Mouse (Mus musculus) CH12.LX (cell line): ENCODE measurements around the gene Gm43518. TPM values are rescaled to one million over a fixed set of nuclear protein-coding genes. Genes with fewer than 3 reads are reported as not detected.

Experiments
- DNase-seq: peaks from one replicate; pipeline ENCODE4 v3.0.0-alpha.2; 2013; ENCODE audit errors: extremely low read depth
- H3K27ac ChIP-seq: 2 replicates; pipeline ENCODE4 v1.5.1; 2012; ENCODE audit warnings: low read depth, mild to moderate bottlenecking, control low read depth, moderate library complexity; ENCODE audit not compliant: insufficient read depth
- H3K27me3 ChIP-seq: replicated peaks from 2 replicates; pipeline ENCODE3; 2012; ENCODE audit warnings: inconsistent platforms
- H3K36me3 ChIP-seq, 2 experiments: replicated peaks in 1 of 2; 2 replicates each; pipeline versions ENCODE3 to v1.6.1; 2012; ENCODE audit warnings: inconsistent platforms in 1 of 2, low read length in 1 of 2, mild to moderate bottlenecking in 1 of 2, mixed read lengths in 1 of 2, moderate library complexity in 1 of 2; ENCODE audit not compliant: control insufficient read depth in 1 of 2, insufficient read depth in 1 of 2
- H3K4me1 ChIP-seq, 2 experiments: 2 replicates each; pipeline ENCODE4 v1.6.1; 2012; ENCODE audit warnings: inconsistent platforms in 1 of 2, moderate library complexity in 1 of 2; ENCODE audit not compliant: insufficient read depth in 2 of 2, control insufficient read depth in 1 of 2
- H3K4me2 ChIP-seq: 2 replicates; pipeline ENCODE4 v1.6.1; 2012; ENCODE audit warnings: low read depth, mild to moderate bottlenecking, control low read depth; ENCODE audit not compliant: poor library complexity, insufficient read depth, severe bottlenecking
- H3K4me3 ChIP-seq, 3 experiments: fragments of 150-350 bp in 1 of 3; sonication (generic) in 1 of 3; replicated peaks in 1 of 3; 2 replicates each; pipeline versions ENCODE3 to v1.5.1; 2011 to 2012; ENCODE audit warnings: low read depth in 2 of 3, low read length in 2 of 3, mild to moderate bottlenecking in 2 of 3, moderate library complexity in 2 of 3, control low read depth in 1 of 3, improper control_type of control experiment in 1 of 3, inconsistent platforms in 1 of 3, mixed read lengths in 1 of 3; ENCODE audit not compliant: poor library complexity in 1 of 3
- H3K79me2 ChIP-seq: replicated peaks from 2 replicates; pipeline ENCODE4 v1.6.1; 2012; ENCODE audit warnings: mild to moderate bottlenecking, moderate library complexity; ENCODE audit not compliant: control insufficient read depth, poor library complexity, insufficient read depth, severe bottlenecking; ENCODE audit errors: extremely low read depth
- H3K9ac ChIP-seq: 2 replicates; pipeline ENCODE4 v1.6.1; 2012; ENCODE audit warnings: low read depth, mild to moderate bottlenecking, control low read depth, moderate library complexity; ENCODE audit not compliant: insufficient read depth
- H3K9me3 ChIP-seq: replicated peaks from 2 replicates; pipeline ENCODE3; 2012; ENCODE audit warnings: low read length, inconsistent platforms, mixed read lengths
- BHLHE40 ChIP-seq: IDR thresholded peaks from 2 replicates; pipeline ENCODE4 v1.6.1; 2011; ENCODE audit warnings: mild to moderate bottlenecking, low read depth, low read length, improper control_type of control experiment
- CHD1 ChIP-seq: IDR thresholded peaks from 2 replicates; pipeline ENCODE4 v1.6.1; 2012; ENCODE audit warnings: low read depth, low read length, improper control_type of control experiment, inconsistent platforms
- CHD2 ChIP-seq: IDR thresholded peaks from 2 replicates; pipeline ENCODE4 v1.6.1; 2011; ENCODE audit warnings: low read length, improper control_type of control experiment
- CTCF ChIP-seq, 2 experiments: IDR thresholded peaks in 1 of 2; conservative IDR thresholded peaks in 1 of 2; 2 replicates each; pipeline ENCODE4 v1.5.1; 2011 to 2012; ENCODE audit warnings: low read depth in 2 of 2, low read length in 2 of 2, improper control_type of control experiment in 1 of 2, inconsistent platforms in 1 of 2, mild to moderate bottlenecking in 1 of 2, moderate library complexity in 1 of 2
- ELF1 ChIP-seq: IDR thresholded peaks from 2 replicates; pipeline ENCODE4 v1.6.1; 2014; ENCODE audit warnings: low read depth, mild to moderate bottlenecking, inconsistent platforms, low read length, improper control_type of control experiment
- EP300 ChIP-seq: IDR thresholded peaks from 2 replicates; pipeline ENCODE4 v1.6.1; 2011; ENCODE audit warnings: low read length, improper control_type of control experiment
- ETS1 ChIP-seq: conservative IDR thresholded peaks from 2 replicates; pipeline ENCODE4 v1.6.1; 2012; ENCODE audit warnings: low read depth, mild to moderate bottlenecking, inconsistent platforms, low read length, improper control_type of control experiment, moderate library complexity
- HCFC1 ChIP-seq: IDR thresholded peaks from 2 replicates; pipeline ENCODE4 v1.6.1; 2012; ENCODE audit warnings: low read depth, mild to moderate bottlenecking, inconsistent platforms, low read length, improper control_type of control experiment
- IRF4 ChIP-seq: IDR thresholded peaks from 2 replicates; pipeline ENCODE4 v1.6.1; 2014; ENCODE audit warnings: low read depth, mild to moderate bottlenecking, inconsistent platforms, low read length, improper control_type of control experiment
- JUND ChIP-seq: conservative IDR thresholded peaks from 2 replicates; pipeline ENCODE4 v1.6.1; 2011; ENCODE audit warnings: low read depth, low read length, improper control_type of control experiment
- KAT2A ChIP-seq: IDR thresholded peaks from 2 replicates; pipeline ENCODE4 v1.6.1; 2012; ENCODE audit warnings: low read length, improper control_type of control experiment, inconsistent platforms; ENCODE audit not compliant: insufficient replicate concordance
- MAFK ChIP-seq: IDR thresholded peaks from 2 replicates; pipeline ENCODE4 v1.6.1; 2011; ENCODE audit warnings: low read length, improper control_type of control experiment; ENCODE audit not compliant: insufficient replicate concordance
- MAX ChIP-seq: IDR thresholded peaks from 2 replicates; pipeline ENCODE4 v1.6.1; 2011; ENCODE audit warnings: low read length, improper control_type of control experiment
- MAZ ChIP-seq: IDR thresholded peaks from 2 replicates; pipeline ENCODE4 v1.6.1; 2012; ENCODE audit warnings: low read depth, mild to moderate bottlenecking, inconsistent platforms, low read length, improper control_type of control experiment, moderate library complexity
- MEF2A ChIP-seq: IDR thresholded peaks from 2 replicates; pipeline ENCODE4 v1.6.1; 2014; ENCODE audit warnings: low read depth, mild to moderate bottlenecking, inconsistent platforms, low read length, improper control_type of control experiment, borderline replicate concordance
- MYC ChIP-seq: IDR thresholded peaks from 2 replicates; pipeline ENCODE4 v1.6.1; 2011; ENCODE audit warnings: low read depth, mild to moderate bottlenecking, improper control_type of control experiment, low read length
- NELFE ChIP-seq: IDR thresholded peaks from 2 replicates; pipeline ENCODE4 v1.6.1; 2011; ENCODE audit warnings: low read depth, low read length, improper control_type of control experiment
- NRF1 ChIP-seq: IDR thresholded peaks from 2 replicates; pipeline ENCODE4 v1.6.1; 2014; ENCODE audit warnings: low read depth, mild to moderate bottlenecking, inconsistent platforms, low read length, improper control_type of control experiment, moderate library complexity
- PAX5 ChIP-seq: IDR thresholded peaks from 2 replicates; pipeline ENCODE4 v1.6.1; 2012; ENCODE audit warnings: low read length, inconsistent platforms, mixed read lengths
- POLR2A ChIP-seq: IDR thresholded peaks from 2 replicates; pipeline ENCODE4 v1.6.1; 2011; ENCODE audit warnings: low read depth, mild to moderate bottlenecking, improper control_type of control experiment, low read length
- POLR2AphosphoS2 ChIP-seq: IDR thresholded peaks from 2 replicates; pipeline ENCODE4 v1.6.1; 2011; ENCODE audit warnings: low read depth, low read length, improper control_type of control experiment
- RAD21 ChIP-seq: IDR thresholded peaks from 2 replicates; pipeline ENCODE4 v1.6.1; 2011; ENCODE audit warnings: low read depth, mild to moderate bottlenecking, low read length, improper control_type of control experiment, moderate library complexity
- RCOR1 ChIP-seq: conservative IDR thresholded peaks from 2 replicates; pipeline ENCODE4 v1.6.1; 2012; ENCODE audit warnings: low read depth, mild to moderate bottlenecking, inconsistent platforms, low read length, improper control_type of control experiment
- SMC3 ChIP-seq: IDR thresholded peaks from 2 replicates; pipeline ENCODE4 v1.6.1; 2011; ENCODE audit warnings: low read depth, low read length, improper control_type of control experiment
- TCF12 ChIP-seq: IDR thresholded peaks from 2 replicates; pipeline ENCODE4 v1.6.1; 2014; ENCODE audit warnings: low read depth, mild to moderate bottlenecking, inconsistent platforms, low read length, improper control_type of control experiment
- UBTF ChIP-seq: IDR thresholded peaks from 2 replicates; pipeline ENCODE4 v1.6.1; 2012; ENCODE audit warnings: low read depth, mild to moderate bottlenecking, inconsistent platforms, low read length, improper control_type of control experiment, moderate library complexity
- USF1 ChIP-seq: IDR thresholded peaks from 2 replicates; pipeline ENCODE4 v1.6.1; 2014; ENCODE audit warnings: low read depth, mild to moderate bottlenecking, inconsistent platforms, low read length, improper control_type of control experiment
- USF2 ChIP-seq: conservative IDR thresholded peaks from 2 replicates; pipeline ENCODE4 v1.6.1; 2011; ENCODE audit warnings: low read depth, low read length, improper control_type of control experiment
- ZC3H11A ChIP-seq: IDR thresholded peaks from 2 replicates; pipeline ENCODE4 v1.6.1; 2012; ENCODE audit warnings: low read depth, mild to moderate bottlenecking, inconsistent platforms, low read length, improper control_type of control experiment
- ZKSCAN1 ChIP-seq: IDR thresholded peaks from 2 replicates; pipeline ENCODE4 v1.6.1; 2012; ENCODE audit warnings: low read depth, inconsistent platforms, low read length, improper control_type of control experiment, borderline replicate concordance
- ZMIZ1 ChIP-seq: IDR thresholded peaks from 2 replicates; pipeline ENCODE4 v1.6.1; 2012; ENCODE audit warnings: low read depth, mild to moderate bottlenecking, inconsistent platforms, low read length, improper control_type of control experiment
- dilution Hi-C: fragments of 300-500 bp; cut with MboI; formaldehyde crosslinking; loops from 2 replicates; pipeline ENCODE4 v1.14.3; 2020; ENCODE audit warnings: low sequenced_read_pairs; ENCODE audit not compliant: extremely low pct_unique_long_range_greater_than_20kb, extremely low pct_ligation_motif_present
- in situ Hi-C: fragments of 300-500 bp; cut with MboI; formaldehyde crosslinking; loops from 3 replicates; pipeline ENCODE4 v1.14.3; 2019; ENCODE audit warnings: low sequenced_read_pairs, low pct_ligation_motif_present, low pct_unique_long_range_greater_than_20kb, mixed read lengths
- polyA plus RNA-seq: library from polyadenylated mRNA; unstranded; fragments of >175 nt; gene quantifications from 2 replicates; pipeline ENCODE4 v1.2.1, GENCODE M21; 2012; ENCODE audit warnings: low read depth; ENCODE audit not compliant: insufficient read length
- total RNA-seq, 2 experiments: library from RNA; depleted of rRNA; stranded (reverse); fragments of 300-350 nt in 1 of 2; fragments of >200 nt in 1 of 2; gene quantifications; 2 replicates each; pipeline ENCODE4 v1.2.3; 2012 to 2014

The Gm43518 gene
- total and polyA plus RNA-seq, 3 experiments, result 0.87 TPM; not detected in 2

DNA sequence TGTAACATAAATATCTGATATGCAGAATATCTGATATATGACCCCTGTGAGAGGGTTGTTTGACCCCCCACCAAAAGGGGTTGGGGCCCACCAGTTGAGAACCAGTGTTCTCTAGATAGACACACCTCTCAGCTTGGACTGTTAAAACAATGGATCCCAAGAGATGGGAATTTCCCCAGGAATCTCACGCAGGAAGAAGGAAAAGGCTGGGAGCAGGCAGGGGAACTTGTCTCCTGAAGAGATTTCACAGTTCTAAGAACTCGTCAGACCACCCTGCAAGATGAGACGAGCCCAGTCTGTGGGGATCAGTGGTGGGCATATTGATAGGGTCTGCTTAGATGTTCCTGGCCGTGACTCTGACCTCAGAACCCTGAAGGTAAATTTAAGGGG, 52.8 kb downstream of the Gm43518 start:
- Histone ChIP-seq H3K4me2 (peak overlapping the region; percentile 97), H3K36me3 (peaks cover 4 to 34% of the 10 kb centered on the region in 2 experiments), H3K79me2 (peaks cover 94% of the 10 kb centered on the region), H3K27ac (peak overlapping the region; percentile 99)
- TF ChIP-seq ELF1 (no peak), JUND (no peak), IRF4 (no peak), BHLHE40 (no peak), MYC (no peak), ZKSCAN1 (no peak), NELFE (no peak), SMC3 (no peak), ETS1 (no peak), POLR2A (no peak), RCOR1 (no peak), USF1 (no peak), POLR2AphosphoS2 (no peak)
- TF ChIP-seq, all 38 proteins: peak for 0
- dilution Hi-C loops (no loop called here), in situ Hi-C loops (no loop called here)
- Histone ChIP-seq H3K4me1 (peaks cover 59 to 99% of the 10 kb centered on the region in 2 experiments), H3K27me3 (no peaks in the 10 kb centered on the region), H3K9ac (peak overlapping the region; percentile 37; the same call in 1 of the 2 replicates), H3K4me3 (no peak overlapping the region), H3K9me3 (no peaks in the 10 kb centered on the region)
- DNase-seq, result no peak

DNA sequence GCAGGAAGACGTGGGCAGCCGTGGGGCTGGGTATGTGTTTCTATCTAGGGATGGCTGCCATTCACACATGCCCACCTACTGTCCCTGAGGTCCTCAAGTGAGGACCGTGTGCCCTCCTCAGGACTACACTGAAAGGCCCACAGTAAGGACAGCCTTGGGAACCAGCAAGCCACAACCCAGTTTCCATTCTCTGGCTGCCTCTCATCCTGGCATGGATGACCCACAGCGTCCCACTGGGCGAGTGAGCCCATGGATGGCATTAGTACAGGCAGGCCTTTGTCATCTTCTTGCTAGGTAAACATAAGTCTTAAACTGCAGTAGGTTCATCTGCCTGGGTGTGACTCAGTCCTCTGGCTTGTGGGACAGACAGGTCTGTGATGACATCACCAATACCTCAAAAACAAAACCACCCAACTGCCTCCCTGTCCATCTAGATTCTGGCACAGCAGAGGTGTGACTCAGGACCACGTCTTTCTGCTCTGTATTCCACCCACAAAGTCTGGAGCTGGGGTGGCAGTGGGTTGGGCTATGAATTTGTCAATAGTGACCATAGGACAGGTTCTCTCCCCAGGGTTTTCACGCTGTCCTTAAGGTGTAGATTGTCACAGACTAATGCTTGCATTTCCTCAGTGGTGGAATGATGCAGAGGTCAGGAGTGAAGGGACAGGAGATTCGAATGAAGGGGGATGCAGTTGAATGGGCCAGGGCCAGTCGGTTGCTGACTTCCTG, 53.5 kb downstream of the Gm43518 start:
- H3K4me2 ChIP-seq, result peak overlapping the region; percentile 97
- H3K79me2 ChIP-seq, result peaks cover 94% of the 10 kb centered on the region
- dilution Hi-C loops, result no loop called here
- peak; percentile 73 for DNase-seq
- H3K9me3 ChIP-seq, result no peaks in the 10 kb centered on the region
- peak overlapping the region; percentile 37 for H3K9ac ChIP-seq
- H3K27me3 ChIP-seq, result no peaks in the 10 kb centered on the region
- H3K36me3 ChIP-seq, result peaks cover 10 to 40% of the 10 kb centered on the region in 2 experiments
- H3K27ac ChIP-seq, result peak overlapping the region; percentile 99
- in situ Hi-C loops, result no loop called here
- H3K4me1 ChIP-seq, result peaks cover 65 to 99% of the 10 kb centered on the region in 2 experiments
- H3K4me3 ChIP-seq, result peak overlapping the region in 1 of 3 experiments; percentile 40
- TF ChIP-seq CHD1 (no peak), BHLHE40 (no peak; the same call in 1 of the 2 replicates), KAT2A (no peak), HCFC1 (no peak; the same call in 1 of the 2 replicates), MAZ (peak; percentile 8; the same call in 1 of the 2 replicates), ETS1 (peak; percentile 18; the same call in 1 of the 2 replicates), CTCF (conservative IDR thresholded peaks at IDR 0.05 in 1 of 2, IDR thresholded peaks at IDR 0.05 in 1 of 2; ENCODE audit: low read depth in 2 of 2, low read length in 2 of 2) (no peak), SMC3 (no peak), RAD21 (no peak; the same call in 1 of the 2 replicates), USF2 (no peak), CHD2 (peak; percentile 62; the same call in 1 of the 2 replicates), POLR2AphosphoS2 (no peak), MEF2A (no peak), NRF1 (no peak), UBTF (peak; percentile 12; the same call in 1 of the 2 replicates), EP300 (no peak), ZC3H11A (no peak), ZMIZ1 (no peak), USF1 (no peak), NELFE (no peak), MAX (peak; percentile 30; the same call in 1 of the 2 replicates), TCF12 (no peak), MAFK (no peak), MYC (no peak; the same call in 1 of the 2 replicates), PAX5 (no peak), POLR2A (no peak)
